Mouse (Mus musculus) erythroblast, embryonic 14.5 days (primary cell): ENCODE measurements around the gene Trim56. TPM values are rescaled to one million over a fixed set of nuclear protein-coding genes. Genes with fewer than 3 reads are reported as not detected.
"Not testable (repeated sequence)": the region's sequence is repeated elsewhere in the genome, so short reads cannot be mapped to it uniquely, and the experiment has no call there.

ENCODE experiments used
- H3K27me3 ChIP-seq: 2 replicates; pipeline ENCODE4 v1.6.1; 2012; ENCODE audit warnings: inconsistent platforms; ENCODE audit not compliant: control insufficient read depth
- H3K36me3 ChIP-seq: 2 replicates; pipeline ENCODE4 v1.6.1; 2012; ENCODE audit warnings: mild to moderate bottlenecking, inconsistent platforms; ENCODE audit not compliant: control insufficient read depth
- H3K4me1 ChIP-seq: 2 replicates; pipeline ENCODE4 v1.6.1; 2012; ENCODE audit warnings: inconsistent platforms; ENCODE audit not compliant: control insufficient read depth
- H3K4me3 ChIP-seq: replicated peaks from 2 replicates; pipeline ENCODE3; 2012; ENCODE audit warnings: moderate library complexity, mild to moderate bottlenecking, inconsistent platforms
- H3K9me3 ChIP-seq: 2 replicates; pipeline ENCODE4 v1.6.1; 2012; ENCODE audit warnings: low read length, inconsistent platforms, mixed read lengths; ENCODE audit not compliant: control insufficient read depth
- GATA1 ChIP-seq: IDR thresholded peaks from 2 replicates; pipeline ENCODE4 v1.6.1; 2012; ENCODE audit warnings: low read length, inconsistent platforms, mixed read lengths
- TAL1 ChIP-seq: IDR thresholded peaks from 3 replicates; pipeline ENCODE4 v1.6.1; 2012; ENCODE audit warnings: low read length, inconsistent platforms, mixed read lengths
- polyA plus RNA-seq: library from polyadenylated mRNA; stranded (reverse); fragments of >175 nt; gene quantifications from 2 replicates; pipeline ENCODE4 v1.2.3, GENCODE M21; 2012

Trim56 gene
- polyA plus RNA-seq, 1 experiment: 3.5 TPM

- no peaks in the 10 kb centered on the region for H3K4me1 ChIP-seq
- H3K9me3 ChIP-seq: peaks cover 5% of the 10 kb centered on the region; the same call in 1 of the 2 replicates
- H3K36me3 ChIP-seq: no peaks in the 10 kb centered on the region
- TF ChIP-seq TAL1 (no peak), GATA1 (no peak)
- peaks cover 14% of the 10 kb centered on the region for H3K27me3 ChIP-seq
- H3K4me3 ChIP-seq: no peak overlapping the region
These were observed 15.5 kb upstream of the Trim56 start for GRCm38 (mm10) chr5:137131490-137131889.

- Histone ChIP-seq H3K36me3 (no peaks in the 10 kb centered on the region), H3K4me1 (no peaks in the 10 kb centered on the region), H3K27me3 (peaks cover 12% of the 10 kb centered on the region), H3K9me3 (peaks cover 9% of the 10 kb centered on the region; the same call in 1 of the 2 replicates), H3K4me3 (no peak overlapping the region)
- TF ChIP-seq GATA1 (no peak), TAL1 (no peak)
These were observed 13.3 kb upstream of the Trim56 start for GRCm38 (mm10) chr5:137129281-137129680.

- Histone ChIP-seq H3K4me1 (peaks cover 28% of the 10 kb centered on the region), H3K4me3 (no peak overlapping the region), H3K9me3 (peaks cover 4% of the 10 kb centered on the region; the same call in 1 of the 2 replicates), H3K36me3 (no peaks in the 10 kb centered on the region), H3K27me3 (peaks cover 3% of the 10 kb centered on the region; the same call in 1 of the 2 replicates)
- no peak for TF ChIP-seq GATA1
- TF ChIP-seq TAL1: no peak
These were observed 7.5 kb upstream of the Trim56 start for GRCm38 (mm10) chr5:137123516-137123915.

GRCm38 (mm10) chr5:137122686-137123193 lies 6.7 kb upstream of the Trim56 start:
- no peak for TF ChIP-seq GATA1
- TF ChIP-seq TAL1: no peak
- Histone ChIP-seq H3K9me3 (peaks cover 4% of the 10 kb centered on the region), H3K27me3 (no peaks in the 10 kb centered on the region; the same call in 1 of the 2 replicates), H3K4me3 (no peak overlapping the region), H3K4me1 (peaks cover 32% of the 10 kb centered on the region), H3K36me3 (peaks cover under 1% of the 10 kb centered on the region; the same call in 1 of the 2 replicates)

- Histone ChIP-seq H3K27me3 (no peaks in the 10 kb centered on the region), H3K36me3 (peaks cover 7% of the 10 kb centered on the region), H3K4me3 (no peak overlapping the region), H3K4me1 (peaks cover 46% of the 10 kb centered on the region), H3K9me3 (peaks cover 11% of the 10 kb centered on the region)
- TF ChIP-seq GATA1 (no peak), TAL1 (no peak)
These were observed 5.3 kb upstream of the Trim56 start for GRCm38 (mm10) chr5:137121280-137121679.

GRCm38 (mm10) chr5:137118878-137119277 lies 2.9 kb upstream of the Trim56 start:
- H3K36me3 ChIP-seq: peaks cover 22% of the 10 kb centered on the region
- peaks cover 20% of the 10 kb centered on the region for H3K9me3 ChIP-seq
- TF ChIP-seq TAL1: no peak
- no peak for TF ChIP-seq GATA1
- peaks cover 7% of the 10 kb centered on the region; the same call in 1 of the 2 replicates for H3K27me3 ChIP-seq
- H3K4me3 ChIP-seq: no peak overlapping the region
- peaks cover 66% of the 10 kb centered on the region for H3K4me1 ChIP-seq

- peaks cover 31% of the 10 kb centered on the region for H3K36me3 ChIP-seq
- H3K27me3 ChIP-seq: peaks cover 16% of the 10 kb centered on the region; the same call in 1 of the 2 replicates
- not testable (repeated sequence) for H3K4me3 ChIP-seq
- H3K4me1 ChIP-seq: peaks cover 58% of the 10 kb centered on the region
- peaks cover 29% of the 10 kb centered on the region for H3K9me3 ChIP-seq
These were observed 2.0 kb upstream of the Trim56 start for GRCm38 (mm10) chr5:137117994-137118393.

- Histone ChIP-seq H3K36me3 (peaks cover 41% of the 10 kb centered on the region), H3K27me3 (peaks cover 23% of the 10 kb centered on the region; the same call in 1 of the 2 replicates), H3K4me1 (peaks cover 57% of the 10 kb centered on the region), H3K4me3 (peak overlapping the region; percentile 97), H3K9me3 (peaks cover 39% of the 10 kb centered on the region)
- TF ChIP-seq GATA1 (no peak), TAL1 (no peak)
These were observed 978 bp upstream of the Trim56 start for GRCm38 (mm10) chr5:137116987-137117386.

- Histone ChIP-seq H3K9me3 (peaks cover 59% of the 10 kb centered on the region), H3K4me1 (peaks cover 60% of the 10 kb centered on the region)
- TF ChIP-seq GATA1 (no peak), TAL1 (no peak)
These were observed 983 bp downstream of the Trim56 start for GRCm38 (mm10) chr5:137114891-137115561.

More at GRCm38 (mm10) chr5:137114891-137115561, 983 bp downstream of the Trim56 start:
- Histone ChIP-seq H3K27me3 (peaks cover 35% of the 10 kb centered on the region; the same call in 1 of the 2 replicates), H3K36me3 (peaks cover 60% of the 10 kb centered on the region), H3K4me3 (peak overlapping the region; percentile 97)
